Mouse (Mus musculus) lung, postnatal 0 days (tissue): ENCODE measurements around the gene Lgr6.

Experiments
- CTCF ChIP-seq: IDR thresholded peaks from 2 replicates; pipeline ENCODE4 v1.5.1; 2016; ENCODE audit warnings: antibody characterized with exemption, mild to moderate bottlenecking
- EP300 ChIP-seq: IDR thresholded peaks from 2 replicates; pipeline ENCODE4 v1.6.1; 2016; ENCODE audit warnings: antibody characterized with exemption, mild to moderate bottlenecking, control low read depth

GRCm38 (mm10) chr1:135100400-135100799 lies 4.7 kb downstream of the Lgr6 start:
- TF ChIP-seq EP300 (no peak), CTCF (no peak)
